Mouse (Mus musculus) cerebellum, adult 11-12 months (tissue): ENCODE results near the gene Mkrn2os.

Experiments
- DNase-seq: peaks from one replicate; pipeline ENCODE4 v3.0.0; 2022

The Mkrn2os gene

DNA sequence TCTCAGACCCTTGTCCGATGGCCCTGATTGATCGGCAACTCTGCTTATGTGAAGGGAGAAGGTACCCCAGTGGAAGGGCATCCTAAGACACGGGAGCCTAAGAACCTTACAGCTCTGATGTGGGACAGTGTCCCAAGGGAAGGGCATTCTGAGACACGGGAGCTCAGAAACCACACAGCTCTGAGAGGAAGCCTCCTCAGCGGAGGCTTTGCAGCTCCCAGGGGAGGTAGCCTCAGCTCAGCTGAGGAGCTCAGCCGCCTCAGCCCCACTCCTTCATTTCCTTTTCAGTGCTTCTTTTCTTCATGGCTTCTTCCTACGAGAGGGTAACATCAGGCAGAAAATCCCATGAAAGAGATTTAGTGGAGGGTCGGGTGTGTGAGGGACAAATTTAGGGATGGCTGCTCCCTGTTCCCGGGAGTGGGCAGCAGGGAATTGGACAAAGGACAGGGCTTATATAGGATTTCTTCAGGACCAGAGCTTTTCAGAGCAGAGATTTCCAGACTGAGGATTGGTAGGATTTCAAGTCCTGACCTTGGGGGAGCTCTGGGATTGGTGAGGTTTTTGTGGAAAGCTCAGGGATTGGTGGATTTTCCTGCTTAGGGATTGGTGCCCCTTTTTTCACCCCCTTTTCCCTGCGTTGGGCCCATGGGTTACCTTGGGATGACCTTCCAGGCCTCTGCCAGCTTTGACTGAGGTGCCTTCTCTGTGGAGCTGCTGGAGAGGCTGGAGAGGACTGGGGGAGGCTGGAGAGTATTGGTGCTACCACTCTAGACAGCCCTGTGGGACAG is 9.9 kb downstream of the Mkrn2os start:
- no peak for DNase-seq

DNA sequence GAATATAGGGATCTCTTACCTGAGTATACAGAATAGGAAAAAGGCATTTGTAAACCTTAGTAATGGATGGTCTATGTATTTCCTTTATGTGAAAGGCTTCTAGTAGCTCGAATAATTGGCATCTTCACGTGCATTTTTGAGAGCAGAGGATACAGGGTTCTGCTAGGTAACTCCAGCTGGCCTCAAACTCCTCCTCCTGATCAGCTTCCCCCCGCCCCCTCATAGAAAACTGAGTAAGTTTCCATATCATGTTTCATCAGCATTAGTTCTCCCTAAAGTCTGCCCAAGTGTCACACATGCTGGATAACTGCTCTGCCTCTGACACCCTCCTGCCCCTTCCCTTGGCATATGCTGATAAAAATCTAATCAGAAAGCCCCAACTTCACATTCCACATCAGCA is 11.6 kb downstream of the Mkrn2os start:
- no peak for DNase-seq

DNA sequence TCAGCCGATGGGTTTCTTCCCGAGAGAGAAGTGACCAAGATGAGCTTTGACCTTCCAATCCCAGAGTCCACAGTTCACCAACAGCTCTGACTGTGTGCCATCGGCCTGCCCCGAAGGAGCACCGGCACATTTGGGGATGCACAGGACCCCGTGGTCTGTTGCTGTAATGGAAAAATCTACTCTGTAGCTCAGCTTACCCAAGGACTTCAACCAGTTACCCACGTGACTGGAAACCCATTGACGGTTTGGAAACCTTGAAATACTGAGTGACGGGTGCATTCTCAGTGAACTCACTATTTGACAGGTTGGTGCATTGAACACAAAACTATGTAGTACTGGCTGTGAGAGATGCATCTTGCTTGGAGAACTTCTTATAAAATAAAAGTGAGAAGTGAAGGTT is 14.4 kb downstream of the Mkrn2os start:
- no peak for DNase-seq

DNA sequence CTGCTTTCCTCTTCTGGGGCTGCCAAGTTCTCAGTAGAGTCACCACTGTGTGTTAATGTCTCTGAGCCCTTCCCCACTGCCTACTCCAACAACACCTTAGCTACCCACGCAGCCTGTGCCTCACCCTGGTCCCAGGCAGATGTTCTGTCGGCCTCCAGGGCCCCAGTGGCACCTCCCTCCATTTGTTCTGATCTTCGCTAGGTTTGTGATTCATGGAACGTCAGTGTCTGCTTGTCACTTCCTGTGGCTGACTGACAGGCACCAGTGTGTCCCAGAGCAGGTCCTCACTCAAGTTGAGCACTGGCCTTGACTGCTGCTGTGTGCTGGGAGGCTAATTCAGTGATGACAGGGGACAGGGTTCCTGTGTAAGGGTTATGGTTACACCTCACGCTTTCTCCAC is 15.0 kb downstream of the Mkrn2os start:
- DNase-seq, result no peak

DNA sequence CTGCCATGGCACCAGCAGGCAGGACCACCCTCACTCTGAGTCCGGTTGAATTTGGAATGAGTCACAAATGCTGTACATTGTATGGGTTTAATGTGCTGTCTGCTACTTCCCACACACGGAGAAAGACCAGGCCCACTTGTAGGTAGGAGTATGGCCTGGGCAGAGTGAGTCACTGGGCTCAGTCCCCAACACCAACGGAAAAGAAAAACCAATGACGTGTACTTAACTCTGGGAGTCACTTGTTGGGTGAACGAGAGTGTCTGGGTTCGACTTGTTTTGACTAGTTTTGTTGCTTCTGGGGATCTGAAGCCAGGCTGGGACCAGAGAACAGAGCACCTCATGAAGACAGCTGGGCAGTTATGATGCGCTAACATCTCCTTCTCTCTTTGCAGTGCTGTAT is 18.2 kb downstream of the Mkrn2os start:
- no peak for DNase-seq

GRCm38 (mm10) chr6:115565479-115566045 is 26.8 kb downstream of the Mkrn2os start:
- no peak for DNase-seq

GRCm38 (mm10) chr6:115559651-115560632 is 32.4 kb downstream of the Mkrn2os start:
- DNase-seq, result no peak

DNA sequence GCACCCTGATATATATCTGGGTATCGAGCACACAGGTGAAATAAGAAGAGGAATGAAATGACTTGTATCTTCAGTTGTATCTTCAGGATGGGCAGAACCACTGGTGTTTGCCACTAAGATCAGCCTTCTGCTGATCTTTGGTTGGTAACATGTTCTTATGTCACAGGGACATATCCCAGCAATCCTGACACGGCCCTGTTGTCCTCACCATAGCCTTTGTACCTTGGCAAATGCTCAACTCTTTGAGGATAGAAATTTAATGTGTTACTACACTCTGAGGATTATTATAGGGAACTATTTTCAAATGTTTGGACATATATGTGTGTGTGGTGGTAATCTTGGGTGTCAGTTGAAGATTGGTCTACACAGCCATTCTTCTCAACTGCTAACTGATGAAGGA is 34.2 kb downstream of the Mkrn2os start:
- no peak for DNase-seq

DNA sequence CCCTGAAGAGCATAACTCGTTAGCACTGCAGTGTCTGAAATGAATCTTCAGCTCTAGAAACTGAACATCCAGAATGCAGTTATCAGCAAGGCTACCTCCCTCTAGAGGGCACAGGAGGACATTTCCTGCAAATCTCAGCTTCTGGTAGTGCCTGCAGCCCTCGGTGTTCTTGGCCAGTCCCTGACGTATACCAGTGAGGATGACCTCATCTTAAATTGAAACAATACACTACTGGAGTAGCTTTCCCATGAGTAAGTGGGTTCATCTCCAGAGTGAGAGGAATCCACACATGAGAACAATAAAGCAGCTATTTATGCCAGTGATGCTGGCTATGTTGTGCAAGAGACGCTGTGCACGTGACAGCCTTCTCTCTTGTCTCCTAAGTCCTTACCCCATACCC is 36.9 kb downstream of the Mkrn2os start:
- no peak for DNase-seq

DNA sequence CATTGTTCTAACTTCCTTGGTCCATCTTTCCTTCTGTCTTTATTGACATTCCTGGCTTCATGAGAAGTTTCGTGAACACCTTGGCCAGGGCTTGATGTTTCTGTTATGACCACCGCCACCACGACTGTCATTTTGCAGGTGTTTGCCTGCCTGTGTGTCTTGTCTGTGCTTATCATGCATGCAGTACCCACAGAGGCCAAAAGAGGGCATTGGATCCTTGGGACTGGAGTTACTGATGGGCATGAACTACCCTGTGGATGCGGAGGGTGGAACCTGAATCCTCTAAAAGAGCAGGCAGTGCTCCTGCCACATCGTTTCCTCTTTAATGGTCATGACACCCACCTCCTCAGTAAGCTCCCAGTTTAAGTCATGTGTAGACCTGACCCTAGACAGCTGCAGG is 46.1 kb downstream of the Mkrn2os start:
- DNase-seq, result peak; percentile 45

DNA sequence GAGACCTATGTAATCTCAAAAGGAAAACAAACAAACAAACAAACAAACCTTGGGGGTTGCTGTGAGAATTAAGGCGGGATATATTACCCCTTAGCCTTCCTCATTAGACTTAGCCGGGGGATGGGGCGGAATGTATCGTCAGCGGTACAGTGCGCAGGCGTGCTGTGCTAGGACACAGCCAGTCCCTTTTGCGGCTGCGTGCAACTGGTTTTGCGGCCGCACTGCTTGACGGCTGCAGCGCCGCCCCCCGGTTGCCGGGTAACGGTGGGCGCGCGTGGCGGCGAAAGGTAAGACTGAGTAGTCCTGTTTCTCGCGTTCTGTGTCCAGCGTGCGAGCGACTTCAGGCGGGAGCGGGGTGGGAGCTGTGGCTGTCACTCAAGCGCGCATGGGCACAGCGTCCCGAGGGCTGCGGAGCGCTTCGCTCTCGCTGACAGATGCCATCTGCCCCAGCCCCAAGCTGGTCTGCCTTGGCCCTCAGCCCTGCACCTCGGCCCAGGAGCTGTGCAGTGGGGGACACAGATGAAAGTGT is 47.9 kb downstream of the Mkrn2os start, which contains the start of gene Tsen2:
TSS of gene Tsen2 (plus strand) at position 223 of the 529 bp plus-strand sequence.
- peak; percentile 97 for DNase-seq

GRCm38 (mm10) chr6:115542341-115542740 is 50.0 kb downstream of the Mkrn2os start:
- no peak for DNase-seq

DNA sequence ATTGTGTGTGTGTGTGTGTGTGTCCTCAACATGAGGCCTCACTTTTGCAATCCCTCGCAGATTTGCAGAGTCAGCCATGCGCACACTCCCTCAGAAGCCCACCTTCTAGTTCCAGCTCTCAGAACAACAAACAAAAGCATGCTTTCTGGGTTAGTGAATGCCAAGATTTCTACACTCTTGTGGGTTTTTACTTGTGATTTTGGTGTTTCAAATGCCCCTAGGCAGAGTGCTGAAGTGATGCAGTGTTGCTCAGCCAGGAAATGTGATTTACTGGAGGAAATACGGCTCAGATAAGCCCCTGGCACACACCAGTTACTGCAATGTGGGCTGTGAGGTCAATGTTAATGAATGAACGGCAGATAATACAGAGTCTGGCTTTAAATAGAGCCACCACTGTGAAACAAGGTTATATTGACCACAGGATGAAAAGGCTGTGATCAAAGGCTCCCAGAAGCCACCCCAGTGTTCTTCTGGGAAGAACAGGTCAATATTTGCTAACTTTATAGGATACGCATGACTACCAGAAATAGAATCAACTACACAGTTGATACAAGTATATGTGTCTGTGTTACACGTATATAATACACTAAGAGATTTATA is 50.6 kb downstream of the Mkrn2os start:
- no peak for DNase-seq

- peak; percentile 76 for DNase-seq
Observed at GRCm38 (mm10) chr6:115538645-115539429, 53.5 kb downstream of the Mkrn2os start.

DNA sequence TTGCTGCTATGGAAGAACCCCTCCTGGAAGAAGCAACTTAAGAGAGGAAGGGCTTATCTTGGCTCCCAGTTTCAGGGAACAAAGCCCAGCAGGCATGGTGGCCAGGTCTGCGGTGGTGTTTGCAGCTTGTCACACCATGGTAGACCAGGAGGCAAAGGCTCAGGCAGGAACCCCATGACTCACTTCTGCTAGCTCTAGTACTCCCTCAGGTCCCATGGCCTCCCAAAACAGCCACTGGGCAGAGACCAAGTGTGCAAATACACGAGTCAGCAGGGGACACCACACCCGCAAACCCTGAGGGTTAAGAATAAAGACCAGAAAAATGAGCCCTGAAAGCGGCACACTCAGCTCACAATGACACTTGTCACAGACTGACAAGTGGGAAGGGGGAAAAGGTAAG is 56.2 kb downstream of the Mkrn2os start:
- no peak for DNase-seq

GRCm38 (mm10) chr6:115534617-115535016 is 57.8 kb downstream of the Mkrn2os start:
- DNase-seq, result peak; percentile 39
